Comparison of ENCODE assay signal across 20 mouse cellular contexts in the genomic region with DNA sequence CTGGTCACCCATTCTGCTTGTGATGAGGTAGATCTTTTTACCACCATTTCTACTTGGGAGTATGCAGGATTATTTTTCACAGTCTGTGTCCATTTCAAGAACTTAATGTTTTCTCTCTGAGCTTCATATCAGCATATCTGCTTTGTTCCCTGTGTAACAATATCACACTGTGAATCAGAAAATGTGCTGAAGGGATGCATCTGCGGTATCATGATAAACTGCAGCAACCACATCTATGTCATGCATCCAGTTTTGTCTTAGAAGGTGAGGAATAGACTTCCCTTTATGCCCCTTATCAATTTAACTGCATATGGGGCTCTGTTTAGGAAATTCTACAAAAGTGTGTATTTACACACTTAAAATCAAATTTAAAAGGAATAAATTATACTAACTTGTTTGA.
A peak's percentile ranks its signal among the peaks of the same experiment; 100 is the strongest.
DNase-seq lines count a peak whose midpoint lies in the region; ATAC-seq and TF ChIP-seq lines count a peak whose summit lies in the region.
"Had no signal": no experiment of that assay in that cellular context is flagged by ENCODE, and none has a peak within 500 bp of the region (broad histone marks: within the 10 kb centered on the region; RNA-seq: fewer than 3 reads in every experiment).

No protein-coding gene starts in this region.

- H3K27me3 ChIP-seq in G1E (ENCODE audit: insufficient read depth, low read length) (no peaks in the 10 kb centered on the region), MEL (ENCODE audit: control insufficient read depth in 1 of 2, insufficient read depth in 2 of 2, low read length in 2 of 2) (no peaks in the 10 kb centered on the region)
- no peaks in the 10 kb centered on the region for H3K27me3 ChIP-seq in kidney, embryonic 15.5 days
- H3K27me3 ChIP-seq: CH12.LX, Patski had no signal

- H3K27ac ChIP-seq in MEL (ENCODE audit: control insufficient read depth, low read depth, low read length): no peak overlapping the region
- H3K27ac ChIP-seq in kidney, embryonic 15.5 days: no peak overlapping the region

- H3K9me3 ChIP-seq in G1E (replicated peaks) (no peaks in the 10 kb centered on the region), MEL (replicated peaks; ENCODE audit: insufficient read depth, low read length) (no peaks in the 10 kb centered on the region)
- H3K9me3 ChIP-seq in kidney, embryonic 15.5 days (replicated peaks): no peaks in the 10 kb centered on the region

- peak; percentile 34 to 41; a peak in 2 of 4 replicates for TF ChIP-seq EP300 in MEL (IDR thresholded peaks at IDR 0.05; ENCODE audit: low read depth in 1 of 2, low read length in 2 of 2)

- H3K9ac ChIP-seq in MEL (ENCODE audit: control insufficient read depth, low read depth, low read length, poor library complexity, severe bottlenecking): no peak overlapping the region
- no peak overlapping the region for H3K9ac ChIP-seq in kidney, embryonic 15.5 days

- no peaks in the 10 kb centered on the region for H3K36me3 ChIP-seq in G1E (replicated peaks)
- H3K36me3 ChIP-seq in MEL (ENCODE audit: control insufficient read depth in 1 of 2, insufficient read depth in 2 of 2, low read length in 2 of 2): no peaks in the 10 kb centered on the region
- no peaks in the 10 kb centered on the region for H3K36me3 ChIP-seq in kidney, embryonic 15.5 days

- no peak overlapping the region for H3K4me2 ChIP-seq in kidney, embryonic 15.5 days

- ATAC-seq in G1E (ENCODE audit: extremely low read depth, insufficient number of reproducible peaks, low FRiP score, poor library complexity, severe bottlenecking): peak; percentile 72
- no peak for ATAC-seq in kidney, embryonic 15.5 days (replicated peaks; ENCODE audit: low FRiP score)
- ATAC-seq: activated CD4-positive, CD25-positive, alpha-beta regulatory T cell, adult 4 months; CD4-positive, CD25-positive, alpha-beta regulatory T cell, adult 4 months; Patski had no signal

- TF ChIP-seq POLR2A in MEL (IDR thresholded peaks at IDR 0.05; ENCODE audit: control insufficient read depth in 1 of 2, insufficient read depth in 1 of 2, low read depth in 1 of 2, low read length in 2 of 2, poor library complexity in 1 of 2): no peak

- no peaks in the 10 kb centered on the region for H3K4me1 ChIP-seq in G1E (ENCODE audit: insufficient read depth, low read depth, low read length)
- no peaks in the 10 kb centered on the region for H3K4me1 ChIP-seq in MEL (ENCODE audit: control insufficient read depth in 1 of 2, insufficient read depth in 2 of 2, low read length in 2 of 2)
- H3K4me1 ChIP-seq in kidney, embryonic 15.5 days: no peaks in the 10 kb centered on the region

- H3K4me3 ChIP-seq in G1E (ENCODE audit: low read depth, low read length) (no peak overlapping the region), MEL (ENCODE audit: control insufficient read depth in 1 of 2, insufficient read depth in 1 of 2, low read depth in 2 of 2, low read length in 2 of 2) (no peak overlapping the region)
- H3K4me3 ChIP-seq in kidney, embryonic 15.5 days (replicated peaks): no peak overlapping the region

- whole genome bisulfite sequencing in kidney, embryonic 15.5 days: 97% methylated on average over 1 of the region's 1 CpGs

- TF ChIP-seq CTCF in G1E (IDR thresholded peaks at IDR 0.05; ENCODE audit: low read depth, low read length): no peak
- TF ChIP-seq CTCF in MEL (IDR thresholded peaks at IDR 0.05 in 2 of 3, conservative IDR thresholded peaks at IDR 0.05 in 1 of 3; ENCODE audit: control insufficient read depth in 1 of 3, insufficient read depth in 1 of 3, low read depth in 2 of 3, low read length in 3 of 3, poor library complexity in 1 of 3, severe bottlenecking in 1 of 3): no peak

- DNase-seq in G1E (ENCODE audit: low spot score) (no peak), MEL (ENCODE audit: low read depth, low spot score) (peak; percentile 16)
- no peak for DNase-seq in thymus, adult 18-20 months
- DNase-seq: adrenal gland, adult 2 months; adrenal gland, adult 8-10 months; adrenal gland, postnatal 10 days; adrenal gland, postnatal 14 days; adrenal gland, postnatal 25 days; adrenal gland, postnatal 36 days; B cell, adult 2 months; cerebellum, adult 11 months; cerebellum, adult 11-12 months; cerebellum, adult 18-20 months; cerebellum, adult 2 months; cerebellum, adult 8-10 months had no signal

- H3K79me2 ChIP-seq in MEL (ENCODE audit: control insufficient read depth, insufficient read depth, low read length, poor library complexity): no peaks in the 10 kb centered on the region

- no peak for TF ChIP-seq RAD21 in MEL (IDR thresholded peaks at IDR 0.05; ENCODE audit: low read depth, low read length)

TF ChIP-seq in MEL, 35 proteins besides CTCF, POLR2A, EP300 and RAD21:
- peak; percentile 69; the same call in 1 of the 2 replicates for TF ChIP-seq TCF12 (IDR thresholded peaks at IDR 0.05; ENCODE audit: low read depth, low read length)
- TF ChIP-seq MAX (IDR thresholded peaks at IDR 0.05; ENCODE audit: low read length): no peak
